Mouse (Mus musculus) heart, embryonic 14.5 days (tissue): ENCODE results near the gene Fam110a. TPM values are rescaled to one million over a fixed set of nuclear protein-coding genes. Genes with fewer than 3 reads are reported as not detected.
A peak's percentile ranks its signal among the peaks of the same experiment; 100 is the strongest.

Experiments used
- ATAC-seq: fragments of 200-750 bp; cut with Nextera tagmentation; 2 replicates; pipeline ENCODE4 v1.8.0; 2017; ENCODE audit warnings: low read depth, moderate TSS enrichment; ENCODE audit not compliant: insufficient number of reproducible peaks, insufficient read depth, low FRiP score
- H3K27ac ChIP-seq, 2 experiments: fragments of 200-500 bp in 1 of 2; fragments of 300-500 bp in 1 of 2; sonication (generic) in 1 of 2; replicated peaks in 1 of 2; 2 replicates each; pipeline ENCODE4 v1.5.1; 2012 to 2014; ENCODE audit warnings: low read depth in 2 of 2, low read length in 2 of 2, control low read depth in 1 of 2, mild to moderate bottlenecking in 1 of 2, mixed read lengths in 1 of 2; ENCODE audit not compliant: control insufficient read depth in 1 of 2, insufficient read depth in 1 of 2
- H3K27me3 ChIP-seq: fragments of 300-500 bp; sonication (generic); 2 replicates; pipeline ENCODE4 v1.6.1; 2014; ENCODE audit warnings: mild to moderate bottlenecking, low read length, control low read depth; ENCODE audit not compliant: control insufficient read depth, insufficient read depth
- H3K36me3 ChIP-seq: fragments of 300-500 bp; sonication (generic); 2 replicates; pipeline ENCODE4 v1.6.1; 2014; ENCODE audit warnings: mild to moderate bottlenecking, control low read depth, low read length, mixed read lengths; ENCODE audit not compliant: control insufficient read depth, insufficient read depth
- H3K4me1 ChIP-seq, 2 experiments: fragments of 200-500 bp in 1 of 2; fragments of 300-500 bp in 1 of 2; sonication (generic) in 1 of 2; 2 replicates each; pipeline ENCODE4 v1.6.1; 2012 to 2014; ENCODE audit warnings: low read length in 2 of 2, control low read depth in 1 of 2, mixed read lengths in 1 of 2; ENCODE audit not compliant: control insufficient read depth in 2 of 2, insufficient read depth in 2 of 2
- H3K4me2 ChIP-seq: fragments of 300-500 bp; sonication (generic); 2 replicates; pipeline ENCODE4 v1.6.1; 2014; ENCODE audit warnings: mild to moderate bottlenecking, low read length
- H3K4me3 ChIP-seq, 2 experiments: fragments of 200-500 bp in 1 of 2; fragments of 300-500 bp in 1 of 2; sonication (generic) in 1 of 2; 2 replicates each; pipeline ENCODE4 v1.5.1; 2012 to 2014; ENCODE audit warnings: low read length in 2 of 2, mild to moderate bottlenecking in 2 of 2, control low read depth in 1 of 2, low read depth in 1 of 2, moderate library complexity in 1 of 2; ENCODE audit not compliant: control insufficient read depth in 1 of 2, insufficient read depth in 1 of 2
- H3K9ac ChIP-seq: fragments of 300-500 bp; sonication (generic); 2 replicates; pipeline ENCODE4 v1.6.1; 2014; ENCODE audit warnings: mild to moderate bottlenecking, low read length
- H3K9me3 ChIP-seq: fragments of 300-500 bp; sonication (generic); 2 replicates; pipeline ENCODE4 v1.6.1; 2016; ENCODE audit warnings: low read length, control low read depth; ENCODE audit not compliant: control insufficient read depth
- WGBS: fragments of 180-500 bp; shearing (Covaris S2); extraction: QIAGEN DNeasy Blood & Tissue Kit; methylation state at CpG from one replicate; pipeline ENCODE4 v1.1.7; 2014; 5-methylcytosine and 5-hydroxymethylcytosine counted together
- polyA plus RNA-seq: library from polyadenylated mRNA; unstranded; fragments of >200 nt; fragmentation: Nextera tagmentation; extraction: Ambion mirVana; gene quantifications from 2 replicates; pipeline ENCODE4 v1.2.1, GENCODE M21; 2014

The Fam110a gene
- polyA plus RNA-seq, result 8.3 and 9.3 TPM in 2 replicates

DNA sequence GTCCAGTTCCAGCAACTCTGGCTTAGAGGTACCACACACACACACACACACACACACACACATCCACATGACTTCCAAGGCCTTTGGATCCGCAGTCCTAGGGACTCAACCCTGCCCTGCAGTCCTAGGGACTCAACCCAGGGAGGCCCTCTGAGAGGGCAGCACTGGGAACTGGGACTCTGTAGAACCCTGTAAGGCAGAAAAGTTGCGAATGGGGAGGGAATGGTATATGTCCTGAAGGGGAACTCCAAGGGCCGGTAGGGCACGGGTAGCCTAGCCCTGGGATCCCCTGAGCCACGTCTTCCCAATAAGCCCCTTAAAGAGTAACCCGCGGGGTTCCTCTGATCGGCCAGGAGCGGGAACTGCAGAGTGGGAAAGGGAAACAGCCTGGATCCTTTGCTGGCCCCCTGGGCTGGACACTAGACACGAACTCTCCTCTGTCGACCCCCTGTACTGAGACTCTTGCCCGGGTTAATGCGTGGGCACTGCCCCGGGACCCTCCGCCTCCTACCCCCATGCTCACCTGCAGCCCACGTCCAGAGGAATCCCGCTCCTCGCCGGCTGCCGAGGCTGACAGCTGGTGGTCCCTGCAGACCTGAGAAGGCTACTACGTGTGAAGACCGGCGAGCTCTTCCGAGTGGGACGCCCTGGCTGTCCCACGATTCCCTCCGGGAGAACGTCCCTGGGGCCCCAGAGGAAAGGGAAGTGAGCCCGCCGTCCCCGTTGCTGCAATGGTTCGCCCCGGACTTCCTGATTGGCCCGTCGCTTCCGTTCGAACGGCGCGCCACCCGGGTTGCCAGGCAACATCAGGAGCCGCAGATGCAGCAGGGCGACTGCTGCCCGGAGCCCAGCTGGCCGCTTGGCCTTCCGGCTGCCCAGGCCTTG, at the start of gene Fam110a:
Fam110a (minus strand) TSS at position 750 of the 885 bp plus-strand sequence.
- under 1% methylated on average over 41 of the region's 46 CpGs for WGBS
- Histone ChIP-seq H3K36me3 (no peaks in the 10 kb centered on the region), H3K4me3 (peak within 1 kb of the TSS; percentile 54 to 97), H3K4me1 (peaks cover 11 to 19% of the 10 kb centered on the region in 2 experiments), H3K4me2 (peak within 1 kb of the TSS; percentile 92), H3K9me3 (no peaks in the 10 kb centered on the region), H3K27ac (0 out of 4 replicates have a peak within 1 kb of the TSS, but pooled peaks have one; percentile 4 to 27), H3K9ac (peak within 1 kb of the TSS; percentile 73), H3K27me3 (peaks cover 7% of the 10 kb centered on the region; the same call in 1 of the 2 replicates)
- ATAC-seq, result peak; percentile 78

DNA sequence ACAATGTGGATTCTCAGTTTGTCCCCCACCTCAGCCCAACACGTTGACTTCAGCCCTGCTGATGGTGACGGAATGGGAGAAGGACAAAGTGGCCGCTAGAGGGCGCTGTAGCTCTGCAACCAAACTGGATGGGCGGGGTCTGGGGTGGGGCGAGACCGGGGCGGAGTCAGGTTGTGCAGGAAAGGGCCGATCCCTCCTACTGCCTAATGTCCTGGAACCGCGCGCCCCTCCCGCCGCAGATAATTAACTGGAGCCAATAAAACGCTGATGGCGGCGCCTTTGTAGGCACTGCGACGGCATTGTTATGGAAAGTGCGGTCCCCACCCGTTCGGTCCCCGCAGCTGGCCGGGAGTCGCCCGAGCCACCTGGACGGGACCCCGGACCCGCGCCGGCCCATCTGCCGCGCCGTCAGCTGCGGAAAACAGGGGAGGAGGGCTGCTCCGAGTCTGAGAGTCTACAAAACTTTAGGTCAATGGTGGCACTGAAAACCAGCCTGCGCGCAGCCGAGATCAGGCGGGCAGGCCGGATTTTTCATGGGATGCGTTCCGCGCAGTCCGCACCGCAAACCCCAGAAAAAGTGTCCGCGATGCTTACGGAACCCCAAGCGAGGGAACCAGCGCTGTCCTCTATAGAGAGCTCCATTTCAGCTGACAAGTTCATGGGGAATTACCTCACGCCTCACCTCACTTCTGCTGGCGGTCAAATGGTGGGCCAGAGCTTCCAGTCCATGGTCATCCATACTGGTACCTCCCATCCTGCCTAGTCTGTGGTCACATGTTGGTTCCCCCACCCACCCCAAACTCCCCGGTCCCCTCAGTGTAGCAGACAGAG, 49.4 kb upstream of the Fam110a start:
- Histone ChIP-seq H3K36me3 (no peaks in the 10 kb centered on the region), H3K4me2 (peak overlapping the region; percentile 88), H3K4me3 (peak overlapping the region; percentile 47 to 59), H3K4me1 (peaks cover 0 to 5% of the 10 kb centered on the region in 2 experiments; a peak in 2 of 4 replicates), H3K9me3 (no peaks in the 10 kb centered on the region), H3K9ac (peak overlapping the region; percentile 62), H3K27ac (no peak overlapping the region), H3K27me3 (peaks cover 64% of the 10 kb centered on the region)
- under 1% methylated on average over 54 of the region's 54 CpGs for WGBS
- ATAC-seq, result peak; percentile 88

DNA sequence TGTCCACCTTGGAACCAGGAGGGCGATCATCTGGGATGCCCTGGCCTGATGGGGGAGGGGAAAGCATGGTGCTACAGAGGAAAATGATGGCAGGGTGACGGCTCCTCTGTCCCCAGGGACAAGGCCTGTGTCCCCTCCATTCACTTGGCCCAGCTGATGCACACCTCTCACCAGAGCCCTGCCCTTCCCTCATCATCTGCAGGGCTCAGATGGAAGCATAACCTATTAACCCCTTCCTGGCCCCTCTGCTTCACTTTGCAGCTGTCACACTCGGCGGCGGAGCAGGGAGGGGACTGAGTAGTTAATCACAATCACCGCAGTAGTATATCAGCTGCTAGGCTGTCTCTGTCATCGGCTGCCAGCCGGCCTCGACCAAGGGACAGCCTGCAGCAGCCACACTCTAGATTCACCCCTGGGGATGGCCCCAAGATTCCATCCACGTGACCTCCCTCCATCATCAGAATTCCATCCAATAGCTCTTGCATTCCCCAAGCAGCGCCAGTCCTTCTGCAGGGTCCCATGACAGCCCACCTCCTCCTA, 44.9 kb upstream of the Fam110a start:
- H3K27me3 ChIP-seq, result peaks cover 30% of the 10 kb centered on the region
- H3K4me1 ChIP-seq, result peaks cover 0 to 5% of the 10 kb centered on the region in 2 experiments; a peak in 2 of 4 replicates
- H3K9ac ChIP-seq, result no peak overlapping the region
- H3K27ac ChIP-seq, result no peak overlapping the region
- H3K4me2 ChIP-seq, result no peak overlapping the region
- no peak for ATAC-seq
- 34% methylated on average over 11 of the region's 11 CpGs for WGBS
- H3K4me3 ChIP-seq, result no peak overlapping the region
- no peaks in the 10 kb centered on the region for H3K36me3 ChIP-seq
- no peaks in the 10 kb centered on the region for H3K9me3 ChIP-seq

DNA sequence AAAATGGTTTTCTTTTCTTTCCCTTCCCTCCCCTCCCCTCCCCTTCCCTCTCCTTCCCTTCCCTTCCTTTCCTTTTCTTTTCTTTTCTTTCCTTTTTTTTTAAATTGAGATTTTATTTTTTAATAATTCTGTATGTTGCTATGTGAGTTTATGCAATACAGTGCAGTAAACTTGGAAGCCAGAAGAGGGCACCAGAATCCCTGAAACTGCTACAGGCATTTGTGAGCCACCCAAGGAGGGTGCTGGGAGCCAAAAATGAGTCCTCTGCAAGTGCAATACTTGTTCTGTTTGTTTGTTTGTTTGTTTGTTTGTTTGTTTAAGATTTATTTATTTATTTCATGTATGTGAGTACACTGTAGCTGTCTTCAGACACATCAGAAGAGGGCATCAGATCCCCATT, 42.0 kb upstream of the Fam110a start:
- H3K4me3 ChIP-seq, result no peak overlapping the region
- ATAC-seq, result no peak
- peaks cover 11% of the 10 kb centered on the region for H3K27me3 ChIP-seq
- H3K9ac ChIP-seq, result no peak overlapping the region
- peaks cover 0 to 2% of the 10 kb centered on the region in 2 experiments; a peak in 1 of 4 replicates for H3K4me1 ChIP-seq
- H3K36me3 ChIP-seq, result no peaks in the 10 kb centered on the region
- no peaks in the 10 kb centered on the region for H3K9me3 ChIP-seq
- H3K4me2 ChIP-seq, result no peak overlapping the region
- H3K27ac ChIP-seq, result no peak overlapping the region

DNA sequence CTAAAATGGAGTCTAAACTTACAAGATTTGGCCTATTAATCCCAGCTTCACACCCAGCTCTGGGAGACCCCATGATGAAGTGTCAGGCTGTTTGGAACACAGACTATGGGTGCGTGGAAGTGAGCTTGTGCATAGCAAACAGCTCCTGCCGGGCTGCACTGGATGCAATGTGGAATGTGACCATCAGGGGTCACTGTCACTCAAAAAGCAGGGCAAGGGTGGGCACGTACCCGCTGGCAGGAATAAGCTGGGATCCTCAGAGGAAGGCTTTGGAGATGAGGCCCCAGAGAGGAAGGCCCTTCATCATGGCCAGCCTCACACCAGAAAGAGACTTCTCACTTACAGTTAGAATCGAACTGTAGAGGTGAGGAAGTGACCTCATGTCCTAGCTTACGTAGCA, 40.2 kb upstream of the Fam110a start:
- Histone ChIP-seq H3K4me3 (no peak overlapping the region), H3K4me1 (peaks cover 0 to 2% of the 10 kb centered on the region in 2 experiments; a peak in 1 of 4 replicates), H3K9ac (no peak overlapping the region), H3K4me2 (no peak overlapping the region), H3K9me3 (no peaks in the 10 kb centered on the region), H3K36me3 (no peaks in the 10 kb centered on the region), H3K27ac (no peak overlapping the region), H3K27me3 (no peaks in the 10 kb centered on the region)
- WGBS, result 25% methylated on average over 6 of the region's 6 CpGs
- ATAC-seq, result no peak

DNA sequence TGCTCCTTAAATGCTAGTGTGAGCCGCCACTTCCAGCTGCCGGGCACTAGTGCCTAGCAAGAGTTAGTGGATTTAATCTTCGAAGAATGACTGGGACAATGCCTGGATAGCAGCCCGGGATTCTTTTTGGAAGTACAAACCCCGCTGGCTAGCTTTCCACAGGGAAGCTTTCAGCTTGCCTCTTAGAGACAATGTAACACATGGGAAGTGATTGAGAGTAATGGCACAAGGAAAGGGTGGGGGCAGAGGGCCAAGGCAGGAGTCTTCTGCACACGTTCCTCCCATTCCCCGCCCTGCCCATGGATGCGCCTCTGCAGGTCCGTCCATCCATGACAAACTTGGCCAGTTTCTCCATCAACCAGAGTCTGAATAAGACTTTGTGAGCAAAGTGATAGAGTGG, 36.6 kb upstream of the Fam110a start:
- H3K4me1 ChIP-seq, result no peaks in the 10 kb centered on the region; a peak in 1 of 4 replicates
- no peak overlapping the region for H3K4me2 ChIP-seq
- no peaks in the 10 kb centered on the region for H3K9me3 ChIP-seq
- no peaks in the 10 kb centered on the region for H3K27me3 ChIP-seq
- no peaks in the 10 kb centered on the region for H3K36me3 ChIP-seq
- no peak overlapping the region for H3K4me3 ChIP-seq
- WGBS, result 76% methylated on average over 9 of the region's 9 CpGs
- no peak for ATAC-seq
- H3K9ac ChIP-seq, result no peak overlapping the region
- H3K27ac ChIP-seq, result no peak overlapping the region

DNA sequence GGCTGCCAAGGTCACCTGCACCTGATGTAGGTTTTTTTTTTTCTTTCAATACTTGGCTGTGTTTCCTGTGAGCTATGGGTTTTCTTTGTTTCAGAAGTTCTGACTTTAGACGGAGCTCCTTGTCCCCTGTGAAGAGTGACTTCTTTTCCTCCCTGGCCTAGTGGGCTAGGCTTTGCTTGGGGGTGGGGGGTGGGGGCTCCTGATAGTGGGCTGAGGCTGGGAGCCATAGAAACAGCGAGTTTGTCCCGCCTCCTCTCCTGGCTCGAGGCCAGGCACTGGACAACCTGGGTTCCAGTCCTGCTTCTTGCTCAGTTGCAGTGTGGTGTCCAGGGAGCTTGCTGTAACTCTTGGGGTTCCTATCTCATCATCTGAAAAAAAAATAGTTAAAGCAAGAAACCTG, 36.0 kb upstream of the Fam110a start:
- Histone ChIP-seq H3K9ac (no peak overlapping the region), H3K36me3 (no peaks in the 10 kb centered on the region), H3K27ac (no peak overlapping the region), H3K9me3 (no peaks in the 10 kb centered on the region), H3K27me3 (no peaks in the 10 kb centered on the region), H3K4me3 (no peak overlapping the region), H3K4me2 (no peak overlapping the region), H3K4me1 (no peaks in the 10 kb centered on the region; a peak in 1 of 4 replicates)
- ATAC-seq, result no peak
- WGBS, result 30% methylated on average over 4 of the region's 4 CpGs
